Mouse (Mus musculus): ENCODE results near the gene Hlx. TPM values are rescaled to one million over a fixed set of nuclear protein-coding genes. Genes with fewer than 3 reads are reported as not detected.
A peak's percentile ranks its signal among the peaks of the same experiment; 100 is the strongest.

Gene Hlx
- polyA plus RNA-seq, 2 experiments, result 2.7 to 3.5 TPM

DNA sequence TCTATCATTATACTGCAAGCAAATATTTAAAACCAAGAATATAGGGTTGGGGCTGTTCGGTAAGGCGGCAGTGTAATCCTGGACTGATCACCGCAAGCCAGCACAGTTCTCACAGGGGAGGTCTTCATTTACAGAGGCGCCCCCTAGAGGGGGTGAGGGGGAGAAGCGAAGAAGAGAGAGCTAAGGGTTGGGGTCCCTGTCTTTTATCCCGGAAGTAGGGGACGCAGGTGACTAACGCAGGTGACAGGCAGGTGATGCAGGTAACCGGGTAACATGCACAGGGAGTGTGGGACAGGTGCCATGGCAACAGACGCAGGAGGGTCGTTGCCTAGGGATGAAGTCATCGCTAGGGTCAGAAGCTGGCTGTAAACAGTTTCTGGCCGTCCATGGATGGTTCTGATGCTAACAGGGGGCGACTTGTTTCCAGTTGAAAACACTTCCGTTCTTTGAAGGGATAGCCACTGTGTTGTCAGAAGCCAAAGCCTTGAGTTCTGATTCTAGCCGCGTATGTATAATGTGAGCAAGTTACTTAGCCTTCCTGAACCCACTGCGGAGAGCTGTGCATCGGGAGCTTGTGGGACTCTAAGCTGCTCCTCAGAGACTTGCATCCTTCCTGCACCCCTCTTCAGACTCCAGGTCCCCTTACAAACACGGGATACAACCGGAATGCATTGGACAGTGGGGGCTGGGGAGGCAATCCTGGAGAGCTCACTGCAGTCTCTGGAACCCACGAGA, 44.8 kb upstream of the Hlx start:
- Histone ChIP-seq H3K9ac (replicated peaks) (no peak overlapping the region), H3K4me2 (ENCODE audit: low read depth) (no peak overlapping the region), H3K9me3 (ENCODE audit: control insufficient read depth, low read length) (no peaks in the 10 kb centered on the region), H3K4me1 (replicated peaks; ENCODE audit: control insufficient read depth in 2 of 2, insufficient read depth in 2 of 2, low read length in 1 of 2) (peaks cover 7 to 28% of the 10 kb centered on the region in 2 experiments), H3K27ac (no peak overlapping the region), H3K4me3 (ENCODE audit: insufficient read depth in 1 of 2, low read depth in 2 of 2, low read length in 2 of 2) (no peak overlapping the region), H3K36me3 (replicated peaks; ENCODE audit: control insufficient read depth, insufficient read depth, low read depth) (no peaks in the 10 kb centered on the region), H3K27me3 (ENCODE audit: control insufficient read depth, insufficient read depth, low read length) (no peaks in the 10 kb centered on the region)
- peak; percentile 36 for TF ChIP-seq CTCF (IDR thresholded peaks at IDR 0.05; ENCODE audit: low read depth)
- no peak for TF ChIP-seq EP300 (IDR thresholded peaks at IDR 0.05; ENCODE audit: low read depth)
- WGBS (ENCODE audit: insufficient replicate concordance), result 30% methylated on average over 22 of the region's 22 CpGs
- ATAC-seq (ENCODE audit: insufficient read depth) (no peak), DNase-seq (ENCODE audit: low read depth in 3 of 3, low spot score in 3 of 3) (no peak)

DNA sequence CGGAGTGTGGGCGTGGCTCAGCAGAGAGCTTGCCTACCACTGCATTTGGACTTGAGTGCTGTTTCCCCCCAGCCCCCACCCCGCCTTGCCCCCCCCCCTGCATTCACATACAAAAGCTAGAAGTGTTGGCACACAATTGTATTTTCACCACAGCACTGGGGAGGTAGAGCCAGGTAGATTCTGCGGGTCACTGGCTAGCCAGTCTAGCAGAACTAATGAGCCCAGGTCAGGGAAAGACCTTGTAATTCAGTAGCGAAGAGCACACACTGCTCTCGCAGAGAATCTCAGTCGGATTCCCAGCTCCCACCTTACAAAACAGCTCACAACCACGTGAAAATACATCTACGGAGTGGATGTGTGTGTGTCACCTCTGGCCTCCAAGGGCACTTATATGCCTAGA, 42.9 kb upstream of the Hlx start:
- H3K27me3 ChIP-seq (ENCODE audit: control insufficient read depth, insufficient read depth, low read length), result no peaks in the 10 kb centered on the region
- TF ChIP-seq EP300 (IDR thresholded peaks at IDR 0.05; ENCODE audit: low read depth), result no peak
- no peak for TF ChIP-seq CTCF (IDR thresholded peaks at IDR 0.05; ENCODE audit: low read depth)
- no peak for DNase-seq (ENCODE audit: low read depth in 3 of 3, low spot score in 3 of 3)
- no peaks in the 10 kb centered on the region for H3K36me3 ChIP-seq (replicated peaks; ENCODE audit: control insufficient read depth, insufficient read depth, low read depth)
- no peaks in the 10 kb centered on the region for H3K9me3 ChIP-seq (ENCODE audit: control insufficient read depth, low read length)
- peaks cover 0 to 18% of the 10 kb centered on the region in 2 experiments; a peak in 2 of 4 replicates for H3K4me1 ChIP-seq (replicated peaks; ENCODE audit: control insufficient read depth in 2 of 2, insufficient read depth in 2 of 2, low read length in 1 of 2)
- ATAC-seq (ENCODE audit: insufficient read depth), result no peak
- H3K4me3 ChIP-seq (ENCODE audit: insufficient read depth in 1 of 2, low read depth in 2 of 2, low read length in 2 of 2), result no peak overlapping the region
- no peak overlapping the region for H3K9ac ChIP-seq (replicated peaks)
- H3K27ac ChIP-seq, result no peak overlapping the region
- WGBS (ENCODE audit: insufficient replicate concordance), result 59% methylated on average over 9 of the region's 9 CpGs
- no peak overlapping the region for H3K4me2 ChIP-seq (ENCODE audit: low read depth)

GRCm38 (mm10) chr1:184771891-184772249, 39.5 kb upstream of the Hlx start:
- no peaks in the 10 kb centered on the region for H3K9me3 ChIP-seq (ENCODE audit: control insufficient read depth, low read length)
- H3K36me3 ChIP-seq (replicated peaks; ENCODE audit: control insufficient read depth, insufficient read depth, low read depth), result no peaks in the 10 kb centered on the region
- no peak for TF ChIP-seq CTCF (IDR thresholded peaks at IDR 0.05; ENCODE audit: low read depth)
- TF ChIP-seq EP300 (IDR thresholded peaks at IDR 0.05; ENCODE audit: low read depth), result no peak
- H3K9ac ChIP-seq (replicated peaks), result no peak overlapping the region
- 8% methylated on average over 9 of the region's 9 CpGs for WGBS (ENCODE audit: insufficient replicate concordance)
- H3K4me1 ChIP-seq (replicated peaks; ENCODE audit: control insufficient read depth in 2 of 2, insufficient read depth in 2 of 2, low read length in 1 of 2), result peaks cover 0 to 10% of the 10 kb centered on the region in 2 experiments; a peak in 2 of 4 replicates
- no peak overlapping the region for H3K4me3 ChIP-seq (ENCODE audit: insufficient read depth in 1 of 2, low read depth in 2 of 2, low read length in 2 of 2)
- no peaks in the 10 kb centered on the region for H3K27me3 ChIP-seq (ENCODE audit: control insufficient read depth, insufficient read depth, low read length)
- no peak overlapping the region for H3K4me2 ChIP-seq (ENCODE audit: low read depth)
- no peak overlapping the region for H3K27ac ChIP-seq
- DNase-seq (ENCODE audit: low read depth in 3 of 3, low spot score in 3 of 3), result no peak
- peak; percentile 16; the same call in 1 of the 2 replicates for ATAC-seq (ENCODE audit: insufficient read depth)

DNA sequence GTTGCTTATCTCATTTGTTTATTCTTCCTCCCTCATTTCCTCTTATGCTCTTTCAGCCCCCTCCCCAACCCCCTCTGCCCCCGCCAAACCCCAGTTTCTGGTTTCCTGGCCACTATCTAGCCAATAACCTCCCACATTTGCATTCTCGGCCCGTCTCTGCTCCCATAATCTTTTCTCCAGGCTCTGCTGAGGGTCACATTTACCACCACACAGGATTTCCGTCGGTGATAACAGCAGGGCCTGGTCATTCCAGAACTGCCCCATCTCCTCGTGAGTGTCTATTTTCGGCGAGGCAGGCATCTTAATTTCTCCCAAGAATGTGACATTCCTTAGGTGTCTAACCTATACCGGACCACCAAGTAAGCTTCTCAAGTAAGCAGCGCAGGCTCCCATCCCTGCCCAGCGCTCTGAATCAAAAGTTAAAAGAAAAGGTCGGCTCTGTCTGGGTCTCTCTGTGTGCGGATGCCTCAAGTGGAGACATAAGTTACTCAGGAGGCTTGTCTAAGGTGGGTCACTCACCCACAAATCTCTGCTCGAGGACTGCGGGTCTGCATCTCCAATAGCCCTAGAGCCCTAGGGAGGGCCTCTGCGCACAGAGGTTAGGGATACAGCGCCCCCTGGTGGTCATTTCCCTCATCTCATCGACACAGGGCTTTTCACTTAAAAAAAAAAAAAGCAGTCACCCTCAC, 38.9 kb upstream of the Hlx start:
- no peaks in the 10 kb centered on the region for H3K9me3 ChIP-seq (ENCODE audit: control insufficient read depth, low read length)
- TF ChIP-seq CTCF (IDR thresholded peaks at IDR 0.05; ENCODE audit: low read depth) (peak; percentile 90), EP300 (IDR thresholded peaks at IDR 0.05; ENCODE audit: low read depth) (no peak)
- H3K4me1 ChIP-seq (replicated peaks; ENCODE audit: control insufficient read depth in 2 of 2, insufficient read depth in 2 of 2, low read length in 1 of 2), result peaks cover 0 to 10% of the 10 kb centered on the region in 2 experiments; a peak in 2 of 4 replicates
- no peaks in the 10 kb centered on the region for H3K27me3 ChIP-seq (ENCODE audit: control insufficient read depth, insufficient read depth, low read length)
- H3K4me2 ChIP-seq (ENCODE audit: low read depth), result peak overlapping the region; percentile 19; the same call in 1 of the 2 replicates
- no peak overlapping the region for H3K9ac ChIP-seq (replicated peaks)
- ATAC-seq (ENCODE audit: insufficient read depth) (peak; percentile 64), DNase-seq (ENCODE audit: low read depth in 3 of 3, low spot score in 3 of 3) (peak in 1 of 3 experiments; percentile 35)
- no peaks in the 10 kb centered on the region for H3K36me3 ChIP-seq (replicated peaks; ENCODE audit: control insufficient read depth, insufficient read depth, low read depth)
- H3K27ac ChIP-seq, result no peak overlapping the region
- 5% methylated on average over 18 of the region's 18 CpGs for WGBS (ENCODE audit: insufficient replicate concordance)
- no peak overlapping the region for H3K4me3 ChIP-seq (ENCODE audit: insufficient read depth in 1 of 2, low read depth in 2 of 2, low read length in 2 of 2)

DNA sequence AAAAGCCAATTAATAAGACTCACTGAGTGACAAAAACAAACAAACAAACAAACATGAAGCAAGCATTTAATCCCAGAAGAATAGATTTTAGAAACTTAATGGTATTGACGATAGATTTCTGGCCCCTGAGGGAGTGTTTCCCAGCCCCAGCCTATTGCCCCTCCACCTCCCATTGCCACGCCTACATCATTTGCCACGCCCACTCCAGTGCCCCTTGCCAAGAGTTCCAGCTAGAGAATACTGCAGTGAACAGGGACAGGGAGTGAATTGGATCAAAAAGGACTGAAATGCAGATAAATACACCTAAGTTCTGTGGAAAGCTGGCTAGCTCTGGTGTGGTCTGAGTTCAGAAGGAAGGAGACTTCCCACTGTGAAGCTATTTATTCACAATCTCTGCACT, 31.4 kb upstream of the Hlx start:
- ATAC-seq (ENCODE audit: insufficient read depth) (no peak), DNase-seq (ENCODE audit: low read depth in 3 of 3, low spot score in 3 of 3) (no peak)
- H3K4me1 ChIP-seq (replicated peaks; ENCODE audit: control insufficient read depth in 2 of 2, insufficient read depth in 2 of 2, low read length in 1 of 2), result no peaks in the 10 kb centered on the region
- no peak for TF ChIP-seq CTCF (IDR thresholded peaks at IDR 0.05; ENCODE audit: low read depth)
- no peak for TF ChIP-seq EP300 (IDR thresholded peaks at IDR 0.05; ENCODE audit: low read depth)
- H3K9me3 ChIP-seq (ENCODE audit: control insufficient read depth, low read length), result no peaks in the 10 kb centered on the region
- WGBS (ENCODE audit: insufficient replicate concordance), result 37% methylated on average over 3 of the region's 3 CpGs
- no peaks in the 10 kb centered on the region for H3K27me3 ChIP-seq (ENCODE audit: control insufficient read depth, insufficient read depth, low read length)
- no peak overlapping the region for H3K4me3 ChIP-seq (ENCODE audit: insufficient read depth in 1 of 2, low read depth in 2 of 2, low read length in 2 of 2)
- no peaks in the 10 kb centered on the region for H3K36me3 ChIP-seq (replicated peaks; ENCODE audit: control insufficient read depth, insufficient read depth, low read depth)
- H3K9ac ChIP-seq (replicated peaks), result no peak overlapping the region
- H3K27ac ChIP-seq, result no peak overlapping the region
- H3K4me2 ChIP-seq (ENCODE audit: low read depth), result no peak overlapping the region

Data from liver, embryonic 14.5 days (tissue).